Mouse (Mus musculus): ENCODE results near the gene Sik3. TPM values are rescaled to one million over a fixed set of nuclear protein-coding genes. Genes with fewer than 3 reads are reported as not detected.
"Not testable (repeated sequence)": the region's sequence is repeated elsewhere in the genome, so short reads cannot be mapped to it uniquely, and the experiment has no call there.

The Sik3 gene
- total RNA-seq, 2 experiments from 2014 or later = 61.8 to 72.7 TPM

- no peak for DNase-seq
- intact Hi-C loops (cut with DNase I) = no loop called here
Measured at GRCm38 (mm10) chr9:46142492-46142891, 129.9 kb downstream of the Sik3 start.

DNA sequence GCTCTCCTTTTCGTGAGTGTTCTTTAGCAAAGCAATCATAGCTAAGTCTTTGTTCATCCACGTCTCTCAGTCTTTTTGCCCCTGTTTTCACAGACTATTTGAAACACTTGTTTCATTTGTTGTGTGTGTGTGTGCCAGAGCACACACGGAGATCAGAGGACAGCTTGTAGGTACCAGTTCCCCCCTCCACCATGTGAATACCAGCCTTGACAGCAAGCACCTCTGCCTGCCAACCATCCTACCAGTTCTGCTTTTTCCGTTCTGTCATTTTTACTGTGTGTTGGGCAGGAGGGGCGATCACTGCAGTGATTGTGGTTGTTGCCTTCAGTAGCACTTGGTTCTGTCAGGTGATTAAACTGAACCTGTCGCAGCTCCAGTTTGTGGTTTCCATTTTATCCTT is 132.4 kb downstream of the Sik3 start:
- intact Hi-C loops (cut with DNase I) = no loop called here
- no peak for DNase-seq

DNA sequence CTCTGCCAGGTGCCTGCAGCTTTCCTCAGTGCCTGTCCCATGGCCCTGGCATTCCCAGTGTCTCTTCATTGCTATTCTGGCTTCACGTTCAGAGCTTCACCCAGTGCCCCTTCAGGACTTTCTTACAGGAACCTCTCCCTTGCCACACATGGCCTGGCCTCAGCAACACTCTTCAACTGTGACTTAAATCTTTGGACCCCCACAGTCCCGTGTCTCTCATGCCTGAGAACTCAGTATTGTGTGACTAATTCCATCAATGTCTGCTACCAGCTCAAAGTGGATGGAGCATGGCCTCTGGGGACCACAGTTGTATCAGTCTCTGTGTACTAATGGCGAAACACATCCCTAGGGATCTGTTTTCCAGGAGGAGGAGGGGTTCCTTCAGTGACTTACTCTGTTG is 133.8 kb downstream of the Sik3 start:
- no peak for DNase-seq

DNA sequence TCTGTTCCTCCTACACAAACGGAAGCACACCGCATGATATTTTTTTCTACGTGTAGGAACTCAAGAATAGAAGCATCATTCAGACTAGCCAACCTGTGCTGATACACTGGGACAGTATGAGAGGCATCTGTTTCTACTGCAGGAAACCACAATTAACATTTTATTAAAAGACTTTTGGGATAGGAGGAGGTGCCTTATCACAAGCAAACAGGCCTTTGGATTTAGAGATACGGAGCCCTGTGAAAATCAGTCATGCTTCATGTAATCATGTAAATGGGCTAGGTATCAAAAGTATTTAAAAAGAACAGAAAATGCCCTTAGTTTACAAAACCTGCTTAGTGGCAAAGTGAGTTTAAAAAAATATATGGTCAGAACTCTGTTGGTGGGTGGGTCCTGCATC is 136.1 kb downstream of the Sik3 start:
- intact Hi-C loops (cut with DNase I) = no loop called here
- DNase-seq = no peak

More for the DNA sequence above, 133.8 kb downstream of the Sik3 start:
- intact Hi-C loops (cut with DNase I) = loop anchor here (2.0 kb wide), 1 partner anchor 16 kb away; no protein-coding TSS in a partner anchor

DNA sequence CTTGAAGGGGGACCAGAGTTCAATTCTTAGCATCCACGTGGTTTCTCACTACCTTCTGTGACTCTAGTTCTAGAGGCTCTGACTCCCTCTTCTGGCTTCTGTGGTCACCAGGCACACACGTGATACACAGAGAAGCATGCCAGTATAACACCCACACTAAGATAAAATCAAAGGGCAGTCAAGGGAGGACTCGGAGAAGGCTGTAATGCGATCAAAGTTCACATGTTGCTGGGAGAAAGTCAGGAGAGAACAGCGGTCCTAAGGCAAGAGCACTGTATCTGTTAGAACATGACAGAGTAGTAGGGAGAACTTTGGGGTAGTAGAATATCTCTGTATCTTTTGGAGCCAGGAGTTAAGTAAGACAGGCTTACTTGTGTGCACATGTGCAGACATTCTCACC is 136.8 kb downstream of the Sik3 start:
- intact Hi-C loops (cut with DNase I) = no loop called here
- no peak for DNase-seq

- peak; percentile 65 for DNase-seq
- intact Hi-C loops (cut with DNase I) = no loop called here
Measured at GRCm38 (mm10) chr9:46150116-46150515, 137.5 kb downstream of the Sik3 start.

DNA sequence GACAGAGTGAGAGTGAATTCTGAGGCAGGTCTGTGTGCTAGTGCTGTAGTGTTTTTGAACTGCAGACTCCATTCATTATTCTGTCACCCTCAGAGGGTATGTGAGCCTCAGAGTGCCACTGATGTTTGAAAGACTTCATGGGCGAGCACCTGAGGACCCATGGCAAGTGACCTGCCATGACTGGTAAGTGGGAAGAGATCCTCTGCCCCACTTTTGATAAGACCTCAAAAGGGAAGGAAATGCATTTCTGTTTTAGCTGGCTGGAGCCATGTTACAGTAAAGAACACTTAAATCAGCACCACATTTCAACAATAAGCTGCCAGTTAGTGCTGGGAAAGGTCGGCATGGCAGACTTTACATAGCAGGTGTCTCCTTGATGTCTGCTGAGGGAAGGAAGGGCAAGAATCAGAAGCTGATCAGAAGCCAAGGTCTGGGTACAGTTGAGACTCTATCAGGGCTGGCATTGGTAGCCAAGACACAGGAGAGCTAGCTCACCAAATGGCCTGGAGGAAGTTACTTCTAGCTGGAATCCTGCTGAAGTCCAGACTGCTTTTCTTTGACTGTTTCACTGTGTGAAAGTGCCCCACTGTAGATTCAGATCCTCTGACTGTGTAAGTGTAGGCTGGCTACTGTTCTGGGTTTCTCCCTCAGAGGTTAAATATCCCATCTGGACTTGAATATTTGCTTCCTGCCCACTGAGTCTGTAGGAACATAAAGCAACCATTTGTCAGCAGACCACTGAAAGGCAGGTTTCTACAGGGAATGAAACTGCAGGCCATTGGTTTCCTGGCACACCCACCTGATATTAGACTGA is 138.5 kb downstream of the Sik3 start:
- DNase-seq = peak; percentile 28 to 29
- intact Hi-C loops (cut with DNase I) = no loop called here

GRCm38 (mm10) chr9:46151704-46152040 is 139.1 kb downstream of the Sik3 start:
- intact Hi-C loops (cut with DNase I) = no loop called here
- DNase-seq = peak; percentile 54 to 56

DNA sequence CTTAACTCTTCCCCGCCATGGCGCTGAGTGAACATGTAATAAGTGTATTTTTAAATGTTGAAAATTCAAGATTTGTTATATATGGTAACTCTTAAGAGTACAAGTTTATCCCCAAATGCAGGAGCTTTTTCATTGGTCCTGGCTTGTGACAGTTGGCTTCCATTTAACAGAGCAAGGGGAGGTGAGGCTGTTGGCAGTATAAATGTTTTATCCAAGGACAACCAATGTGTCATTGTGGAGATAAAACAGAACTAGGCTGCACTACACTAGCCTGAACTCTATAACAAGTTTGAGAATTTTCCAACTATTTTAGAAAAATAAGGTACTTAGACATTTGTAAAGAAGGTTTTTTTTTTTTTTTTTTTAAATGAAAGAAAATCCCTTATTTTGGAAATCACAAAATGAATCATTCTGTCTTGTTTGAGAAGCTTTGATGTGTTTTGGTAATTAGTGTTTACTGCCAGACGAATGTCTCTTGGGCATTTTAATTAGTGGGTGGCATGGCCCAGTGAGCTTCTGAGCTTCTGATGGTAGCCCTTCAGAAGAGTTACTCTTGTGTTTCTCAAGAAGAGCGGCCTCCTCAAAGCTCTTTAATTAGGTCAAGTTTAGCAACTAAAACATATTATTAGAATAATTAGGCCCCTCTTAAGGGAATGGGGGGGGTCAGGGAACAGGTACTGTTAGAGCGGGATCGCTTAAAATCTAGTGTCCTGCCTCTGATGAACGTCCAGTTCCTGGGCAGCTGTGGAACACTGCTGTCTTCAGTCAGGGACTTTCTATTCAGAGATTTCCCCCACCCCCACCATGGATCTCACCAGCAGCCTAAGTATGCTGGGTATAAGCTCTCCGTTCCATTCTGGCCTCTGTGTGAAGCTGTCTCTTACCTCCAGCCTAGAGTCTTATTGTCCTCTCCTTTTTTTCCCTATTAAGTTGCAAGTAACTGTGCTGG is 139.7 kb downstream of the Sik3 start:
- intact Hi-C loops (cut with DNase I) = no loop called here
- DNase-seq = peak; percentile 36 to 43

GRCm38 (mm10) chr9:46154469-46154868 is 141.8 kb downstream of the Sik3 start:
- intact Hi-C loops (cut with DNase I) = no loop called here

GRCm38 (mm10) chr9:46155026-46155425 is 142.4 kb downstream of the Sik3 start:
- intact Hi-C loops (cut with DNase I) = no loop called here
- DNase-seq = no peak

More at GRCm38 (mm10) chr9:46154469-46154868, 141.8 kb downstream of the Sik3 start:
- no peak for DNase-seq

DNA sequence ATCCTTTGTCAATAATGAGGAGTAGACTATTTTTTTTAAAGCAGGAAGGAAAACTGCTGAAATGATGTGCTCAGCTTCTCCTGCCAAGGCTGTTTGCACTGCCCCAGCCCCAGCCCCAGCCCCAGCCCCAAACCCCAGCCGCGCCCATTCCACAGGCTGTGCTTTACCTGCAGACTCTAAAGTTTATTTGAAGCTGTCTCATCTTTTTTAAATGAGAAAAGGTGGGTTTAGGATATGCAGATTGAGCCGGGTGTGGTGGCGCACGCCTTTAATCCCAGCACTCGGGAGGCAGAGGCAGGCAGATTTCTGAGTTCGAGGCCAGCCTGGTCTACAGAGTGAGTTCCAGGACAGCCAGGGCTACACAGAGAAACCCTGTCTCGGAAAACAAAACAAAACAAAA is 143.2 kb downstream of the Sik3 start:
- intact Hi-C loops (cut with DNase I) = not testable (repeated sequence)

GRCm38 (mm10) chr9:46156711-46157110 is 144.1 kb downstream of the Sik3 start:
- intact Hi-C loops (cut with DNase I) = no loop called here
- no peak for DNase-seq

More for the DNA sequence above, 143.2 kb downstream of the Sik3 start:
- not testable (repeated sequence) for DNase-seq

DNA sequence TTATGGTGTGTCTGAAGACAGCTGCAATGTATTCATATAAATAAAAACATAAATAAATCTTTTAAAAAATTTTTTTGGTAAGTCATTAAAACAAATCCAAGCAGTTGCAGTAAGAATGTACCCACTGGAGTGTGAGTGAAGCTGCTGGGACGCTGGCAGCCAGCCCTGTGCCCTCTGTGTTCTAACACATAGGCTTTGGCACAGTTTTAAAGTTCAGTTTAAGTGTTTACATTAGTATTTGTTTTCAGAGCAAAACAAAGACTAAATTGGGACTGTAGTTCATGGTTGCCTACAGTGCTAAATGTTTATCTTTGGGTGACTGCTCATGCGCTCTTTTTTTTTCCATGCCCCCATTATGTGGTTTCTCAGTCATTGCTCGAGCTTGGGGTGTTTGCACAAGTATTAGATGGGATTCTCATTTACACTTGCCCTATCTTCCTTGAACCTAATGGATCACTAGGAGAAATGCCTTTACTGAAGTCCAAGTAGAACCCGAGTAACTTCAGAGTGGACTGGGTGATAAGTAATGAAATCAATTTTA is 145.7 kb downstream of the Sik3 start:
- intact Hi-C loops (cut with DNase I) = no loop called here
- no peak for DNase-seq

GRCm38 (mm10) chr9:46163430-46163829 is 150.8 kb downstream of the Sik3 start:
- DNase-seq = peak in 1 of 2 experiments; percentile 36
- intact Hi-C loops (cut with DNase I) = no loop called here

- no peak for DNase-seq
- intact Hi-C loops (cut with DNase I) = no loop called here
Measured at GRCm38 (mm10) chr9:46168802-46169201, 156.2 kb downstream of the Sik3 start.

DNA sequence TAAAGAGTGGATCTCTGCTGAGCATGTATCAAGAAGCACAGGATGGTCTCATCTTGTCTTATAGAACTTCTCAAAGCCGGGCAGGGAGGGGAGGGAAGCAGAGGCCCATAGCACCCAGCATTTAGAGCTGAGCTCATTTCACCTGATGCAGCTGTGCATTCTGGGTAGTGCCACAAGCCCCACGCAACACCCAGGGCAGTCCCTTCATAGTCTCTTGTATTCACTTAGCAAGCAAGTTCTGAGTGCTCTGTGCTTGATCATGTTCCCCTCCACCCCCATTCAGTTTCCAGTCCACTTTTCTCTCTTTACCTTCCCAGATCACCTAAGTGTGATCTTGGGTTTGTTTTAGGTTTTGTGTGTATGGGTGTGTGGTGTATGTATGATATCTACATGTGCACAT is 159.6 kb downstream of the Sik3 start:
- intact Hi-C loops (cut with DNase I) = no loop called here
- no peak for DNase-seq

- intact Hi-C loops (cut with DNase I) = no loop called here
- DNase-seq = no peak
Measured at GRCm38 (mm10) chr9:46172953-46173352, 160.3 kb downstream of the Sik3 start.

- no peak for DNase-seq
- intact Hi-C loops (cut with DNase I) = no loop called here
Measured at GRCm38 (mm10) chr9:46173919-46174318, 161.3 kb downstream of the Sik3 start.

DNA sequence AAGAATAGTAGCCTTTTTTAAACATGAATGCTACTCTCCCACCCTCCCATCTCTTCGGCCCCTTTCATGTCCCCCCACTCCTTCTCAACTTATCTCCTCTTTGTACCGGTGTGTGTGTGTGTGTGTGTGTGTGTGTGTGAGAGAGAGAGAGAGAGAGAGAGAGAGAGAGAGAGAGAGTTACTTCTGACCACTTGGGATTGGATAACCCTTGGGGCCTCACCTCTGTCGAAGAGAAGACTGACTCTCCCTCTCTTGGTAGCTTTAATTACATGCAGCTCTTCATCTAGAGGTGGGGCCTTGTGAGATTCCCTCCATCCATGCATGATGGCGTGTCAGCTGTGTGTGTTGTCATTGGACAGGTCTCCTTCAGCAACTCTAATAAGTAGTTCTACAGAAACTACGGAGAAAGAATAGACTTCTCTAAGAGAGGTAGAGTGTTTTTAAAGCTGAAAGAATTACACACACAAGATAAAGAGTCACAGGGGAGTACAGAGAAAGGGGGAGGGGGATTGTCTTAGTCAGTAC is 162.2 kb downstream of the Sik3 start:
- no peak for DNase-seq
- intact Hi-C loops (cut with DNase I) = no loop called here

DNA sequence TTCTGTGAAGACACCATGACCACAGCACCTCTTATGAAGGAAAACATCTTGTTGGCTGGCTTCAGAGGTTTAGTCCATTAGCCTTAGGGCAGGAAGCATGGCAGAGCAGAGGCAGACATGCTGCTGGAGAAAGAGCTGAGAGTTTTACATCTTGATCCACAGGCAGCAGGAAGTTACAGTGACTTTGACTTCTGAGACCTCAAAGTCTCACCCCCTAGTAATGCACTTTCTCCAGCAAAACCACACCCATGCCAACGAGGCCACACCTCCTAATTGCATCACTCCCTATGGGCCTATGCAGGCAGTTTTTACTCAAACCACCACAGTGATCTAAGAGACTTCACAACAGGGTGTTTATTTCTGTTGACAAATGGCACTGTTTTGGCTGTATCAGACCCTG is 162.7 kb downstream of the Sik3 start:
- intact Hi-C loops (cut with DNase I) = no loop called here
- peak; percentile 37 to 58 for DNase-seq
